Mouse (Mus musculus) erythroid progenitor cell, adult 5-6 weeks (primary cell): ENCODE data around the gene P2ry2. TPM values are rescaled to one million over a fixed set of nuclear protein-coding genes. Genes with fewer than 3 reads are reported as not detected.

Experiments used
- ATAC-seq: replicated peaks from 2 replicates; pipeline ENCODE4 v1.8.0; 2016; ENCODE audit warnings: moderate number of reproducible peaks, mild to moderate bottlenecking, moderate TSS enrichment, inconsistent platforms; ENCODE audit not compliant: poor library complexity, low FRiP score, severe bottlenecking
- total RNA-seq, 2 experiments: library from RNA; stranded (forward) in 1 of 2; stranded (reverse) in 1 of 2; fragments of 150-400 nt in 1 of 2; fragments of 186-747, 209-891 nt in 1 of 2; gene quantifications; 2 replicates each; pipeline versions ENCODE4 v1.2.3 to v1.2.4; 2015 to 2017; ENCODE audit warnings: low replicate concordance in 2 of 2

The P2ry2 gene
- total RNA-seq, 2 experiments from 2014 or later: 1.7 to 2.6 TPM

- no peak for ATAC-seq
Observed at GRCm38 (mm10) chr7:101028444-101028757, 15.7 kb upstream of the P2ry2 start.

GRCm38 (mm10) chr7:101027623-101028443 lies 15.2 kb upstream of the P2ry2 start:
- no peak for ATAC-seq

DNA sequence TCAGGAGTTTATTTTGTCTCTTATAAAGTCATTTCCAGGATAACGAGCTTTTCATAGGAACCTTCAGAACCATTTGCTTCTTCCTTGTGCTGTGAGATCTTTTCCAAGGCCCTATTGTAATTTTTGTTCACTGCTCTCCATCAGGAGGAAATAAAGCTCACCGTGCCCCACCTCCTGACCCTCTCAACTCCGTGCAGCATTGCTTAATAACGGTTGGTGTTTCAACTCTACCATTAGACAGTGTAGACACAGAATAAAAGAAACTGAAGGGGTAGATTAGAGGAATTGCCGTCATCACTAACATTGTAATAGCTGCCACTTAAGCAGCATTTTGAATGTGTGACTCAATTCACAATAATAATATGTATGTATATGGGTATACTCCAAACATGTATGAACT lies 14.2 kb upstream of the P2ry2 start:
- no peak for ATAC-seq

GRCm38 (mm10) chr7:101017492-101017891 lies 4.8 kb upstream of the P2ry2 start:
- ATAC-seq: no peak

- ATAC-seq: no peak
Observed at GRCm38 (mm10) chr7:101017021-101017461, 4.4 kb upstream of the P2ry2 start.

GRCm38 (mm10) chr7:101014985-101015384 lies 2.3 kb upstream of the P2ry2 start:
- ATAC-seq: no peak

DNA sequence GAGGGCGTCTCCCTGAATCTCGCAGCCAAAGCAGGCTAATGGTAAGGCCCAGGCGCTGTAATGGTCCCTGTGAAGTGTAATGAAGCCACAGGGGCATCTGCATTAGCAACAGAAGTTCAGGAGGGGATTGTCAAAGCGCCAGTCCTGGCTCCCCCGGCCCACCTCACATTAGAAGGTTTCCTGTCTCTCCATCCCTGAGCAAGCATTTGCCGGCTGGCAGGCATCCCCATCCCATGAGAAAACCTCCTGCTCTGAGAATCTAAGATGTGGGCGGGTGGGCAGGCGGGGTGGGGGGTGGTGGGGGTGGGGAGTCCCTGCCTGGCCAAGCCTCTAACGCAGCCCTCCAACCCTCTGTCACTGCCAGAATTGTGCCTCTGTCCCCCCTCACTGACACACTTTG lies 1.4 kb upstream of the P2ry2 start:
- no peak for ATAC-seq

- no peak for ATAC-seq
Observed at GRCm38 (mm10) chr7:101011681-101012367, 842 bp downstream of the P2ry2 start.

DNA sequence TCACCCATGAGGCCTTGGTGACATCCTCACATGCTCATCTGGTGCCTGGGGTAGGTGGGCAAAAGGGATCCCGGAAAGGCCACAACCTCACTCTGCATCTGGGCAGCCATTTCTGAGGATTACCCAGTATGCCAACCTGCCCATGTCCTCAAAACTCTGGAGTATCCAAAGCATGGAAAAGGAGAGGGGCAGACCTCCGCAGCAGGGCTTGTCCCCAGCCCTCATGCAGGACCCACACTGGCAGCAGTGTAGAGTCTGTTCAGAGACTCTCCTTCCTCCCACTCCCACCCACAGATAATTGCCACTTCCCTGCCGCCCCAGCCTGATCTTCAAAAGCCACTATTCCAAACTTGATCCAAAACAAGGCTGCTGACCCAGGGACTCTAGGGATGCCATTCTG lies 1.9 kb downstream of the P2ry2 start:
- ATAC-seq: no peak

GRCm38 (mm10) chr7:101006201-101006600 lies 6.5 kb downstream of the P2ry2 start:
- no peak for ATAC-seq

DNA sequence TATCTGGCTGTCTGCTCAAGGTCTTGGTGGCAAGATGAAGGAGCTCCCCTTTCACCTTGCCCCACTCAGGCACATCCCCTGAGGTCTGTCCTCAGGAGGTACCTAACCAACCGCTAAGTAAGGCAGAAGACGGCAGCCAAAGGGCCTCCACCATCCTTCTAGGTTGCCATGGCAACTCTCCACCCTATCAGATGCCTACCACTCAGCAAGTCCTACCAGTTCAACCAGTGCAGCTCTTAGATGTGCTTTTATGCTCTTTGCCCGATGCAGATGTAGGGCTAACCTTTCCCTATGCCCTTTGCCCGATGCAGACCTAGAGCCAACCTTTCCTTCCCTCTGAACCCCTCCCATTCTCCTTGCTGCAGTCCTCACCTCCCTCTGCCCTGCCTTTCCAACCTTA lies 7.5 kb downstream of the P2ry2 start:
- no peak for ATAC-seq

- ATAC-seq: no peak
Observed at GRCm38 (mm10) chr7:101003442-101004326, 9.0 kb downstream of the P2ry2 start.

GRCm38 (mm10) chr7:101002274-101002673 lies 10.4 kb downstream of the P2ry2 start:
- ATAC-seq: no peak

- no peak for ATAC-seq
Observed at GRCm38 (mm10) chr7:100999623-101000022, 13.0 kb downstream of the P2ry2 start.

DNA sequence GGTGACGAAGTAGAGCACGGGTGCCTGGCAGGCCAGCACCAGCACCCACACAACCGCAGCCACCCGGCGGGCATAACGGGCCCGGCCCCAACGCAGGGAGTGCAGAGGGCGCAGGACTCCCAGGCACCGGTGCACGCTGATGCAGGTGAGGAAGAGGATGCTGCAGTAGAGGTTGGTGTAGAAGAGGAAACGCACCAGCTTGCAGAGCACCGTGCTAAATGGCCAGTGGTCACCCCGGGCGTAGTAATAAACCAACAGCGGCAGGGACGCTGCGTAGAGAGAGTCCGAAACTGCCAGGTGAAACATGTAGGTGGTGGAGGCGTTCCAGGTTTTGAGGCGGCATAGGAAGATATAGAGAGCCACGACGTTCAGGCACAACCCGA lies 14.1 kb downstream of the P2ry2 start:
- no peak for ATAC-seq

GRCm38 (mm10) chr7:100997951-100998577 lies 14.6 kb downstream of the P2ry2 start:
- ATAC-seq: no peak

GRCm38 (mm10) chr7:100997215-100997614 lies 15.5 kb downstream of the P2ry2 start:
- no peak for ATAC-seq

DNA sequence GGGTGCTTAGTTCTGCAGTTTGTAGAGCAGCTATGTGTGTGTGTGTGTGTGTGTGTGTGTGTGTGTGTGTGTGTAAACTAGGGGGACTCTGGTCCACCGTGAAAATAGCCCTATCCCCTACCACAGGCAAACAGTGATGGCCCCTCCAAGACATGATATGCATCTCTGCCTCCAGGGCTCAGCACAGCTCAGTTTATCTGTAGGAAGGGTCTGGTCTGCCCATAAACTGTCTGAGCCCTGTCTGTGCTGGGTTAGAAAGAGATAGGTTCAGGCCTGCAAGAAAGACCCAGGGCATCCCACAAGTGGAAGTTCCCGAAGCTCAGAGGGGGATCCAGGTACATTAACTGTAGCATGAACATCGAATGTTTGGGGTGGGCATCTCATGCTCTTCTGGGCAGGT lies 16.7 kb downstream of the P2ry2 start:
- no peak for ATAC-seq

DNA sequence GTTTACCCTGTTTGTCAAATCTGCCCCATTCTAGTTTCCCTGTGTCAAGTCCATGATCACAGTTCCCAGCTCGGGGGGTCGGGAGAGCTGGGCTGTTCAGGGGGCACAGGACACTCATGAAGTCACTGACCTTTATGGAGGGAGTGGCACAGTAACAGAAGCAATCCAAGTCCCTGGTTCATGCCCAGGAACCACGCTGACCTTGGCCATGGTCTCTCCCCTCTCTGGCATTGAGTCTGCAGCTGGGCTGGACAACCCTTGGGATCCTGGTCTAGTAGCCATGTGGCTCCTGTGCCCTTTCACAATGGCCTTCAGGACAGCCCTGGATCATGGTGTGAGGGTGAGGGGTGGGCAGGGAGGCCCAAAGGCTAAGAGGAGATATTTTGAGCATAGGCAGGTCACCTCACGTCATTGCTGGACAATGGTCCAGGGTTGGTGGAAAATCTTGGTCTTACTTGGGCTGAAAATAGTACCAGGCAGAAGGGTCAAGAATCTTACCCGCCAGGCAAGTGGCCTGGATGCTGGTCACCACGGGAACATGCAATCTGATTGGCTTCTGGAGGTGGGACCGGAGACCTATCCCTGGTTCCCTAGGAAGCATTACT lies 17.3 kb downstream of the P2ry2 start:
- ATAC-seq: no peak

- ATAC-seq: no peak
Observed at GRCm38 (mm10) chr7:100993166-100993565, 19.5 kb downstream of the P2ry2 start.
